Mouse (Mus musculus): ENCODE data around the gene Lix1. TPM values are rescaled to one million over a fixed set of nuclear protein-coding genes. Genes with fewer than 3 reads are reported as not detected.
A peak's percentile ranks its signal among the peaks of the same experiment; 100 is the strongest.

The Lix1 gene
- polyA plus RNA-seq, 1 experiment from 2014 or later = 4.1 TPM

GRCm38 (mm10) chr17:17438576-17439191, 36.2 kb downstream of the Lix1 start:
- Histone ChIP-seq H3K4me3 (ENCODE audit: low read length) (no peak overlapping the region), H3K4me2 (replicated peaks; ENCODE audit: low read depth, low read length) (no peak overlapping the region), H3K9me3 (ENCODE audit: low read length) (no peaks in the 10 kb centered on the region), H3K27ac (ENCODE audit: low read length) (no peak overlapping the region), H3K27me3 (ENCODE audit: insufficient read depth, low read length) (no peaks in the 10 kb centered on the region), H3K36me3 (ENCODE audit: insufficient read depth, low read length) (no peaks in the 10 kb centered on the region), H3K4me1 (ENCODE audit: insufficient read depth, low read length) (0 out of 2 replicates have a peak, but pooled peaks cover 6% of the 10 kb centered on the region), H3K9ac (replicated peaks; ENCODE audit: low read length) (no peak overlapping the region)
- ATAC-seq (ENCODE audit: low FRiP score, low TSS enrichment) = no peak

GRCm38 (mm10) chr17:17441876-17442498, 39.5 kb downstream of the Lix1 start:
- H3K4me1 ChIP-seq (ENCODE audit: insufficient read depth, low read length) = 0 out of 2 replicates have a peak, but pooled peaks cover 6% of the 10 kb centered on the region
- H3K9me3 ChIP-seq (ENCODE audit: low read length) = no peaks in the 10 kb centered on the region
- no peak overlapping the region for H3K9ac ChIP-seq (replicated peaks; ENCODE audit: low read length)
- no peaks in the 10 kb centered on the region for H3K27me3 ChIP-seq (ENCODE audit: insufficient read depth, low read length)
- no peak overlapping the region for H3K4me3 ChIP-seq (ENCODE audit: low read length)
- peak overlapping the region; percentile 59; the same call in 1 of the 2 replicates for H3K27ac ChIP-seq (ENCODE audit: low read length)
- no peaks in the 10 kb centered on the region for H3K36me3 ChIP-seq (ENCODE audit: insufficient read depth, low read length)
- no peak overlapping the region for H3K4me2 ChIP-seq (replicated peaks; ENCODE audit: low read depth, low read length)
- ATAC-seq (ENCODE audit: low FRiP score, low TSS enrichment) = peak; percentile 94
- WGBS = 17% methylated on average over 4 of the region's 4 CpGs

GRCm38 (mm10) chr17:17444297-17444886, 41.9 kb downstream of the Lix1 start:
- Histone ChIP-seq H3K27me3 (ENCODE audit: insufficient read depth, low read length) (no peaks in the 10 kb centered on the region), H3K36me3 (ENCODE audit: insufficient read depth, low read length) (no peaks in the 10 kb centered on the region), H3K9me3 (ENCODE audit: low read length) (no peaks in the 10 kb centered on the region), H3K4me1 (ENCODE audit: insufficient read depth, low read length) (peaks cover 15% of the 10 kb centered on the region), H3K9ac (replicated peaks; ENCODE audit: low read length) (no peak overlapping the region), H3K4me2 (replicated peaks; ENCODE audit: low read depth, low read length) (no peak overlapping the region), H3K4me3 (ENCODE audit: low read length) (no peak overlapping the region), H3K27ac (ENCODE audit: low read length) (0 out of 2 replicates have a peak overlapping the region, but pooled peaks have one; percentile 14)
- ATAC-seq (ENCODE audit: low FRiP score, low TSS enrichment) = no peak
- 75% methylated on average over 3 of the region's 3 CpGs for WGBS

GRCm38 (mm10) chr17:17446683-17447082, 44.2 kb downstream of the Lix1 start:
- Histone ChIP-seq H3K9ac (replicated peaks; ENCODE audit: low read length) (no peak overlapping the region), H3K4me1 (ENCODE audit: insufficient read depth, low read length) (peaks cover 18% of the 10 kb centered on the region), H3K27ac (ENCODE audit: low read length) (no peak overlapping the region), H3K36me3 (ENCODE audit: insufficient read depth, low read length) (no peaks in the 10 kb centered on the region), H3K27me3 (ENCODE audit: insufficient read depth, low read length) (no peaks in the 10 kb centered on the region), H3K9me3 (ENCODE audit: low read length) (no peaks in the 10 kb centered on the region), H3K4me3 (ENCODE audit: low read length) (no peak overlapping the region), H3K4me2 (replicated peaks; ENCODE audit: low read depth, low read length) (no peak overlapping the region)
- no peak for ATAC-seq (ENCODE audit: low FRiP score, low TSS enrichment)
- 91% methylated on average over 3 of the region's 3 CpGs for WGBS

- H3K4me2 ChIP-seq (replicated peaks; ENCODE audit: low read depth, low read length) = no peak overlapping the region
- H3K9me3 ChIP-seq (ENCODE audit: low read length) = no peaks in the 10 kb centered on the region
- no peaks in the 10 kb centered on the region for H3K36me3 ChIP-seq (ENCODE audit: insufficient read depth, low read length)
- no peak overlapping the region for H3K27ac ChIP-seq (ENCODE audit: low read length)
- no peak for ATAC-seq (ENCODE audit: low FRiP score, low TSS enrichment)
- H3K4me3 ChIP-seq (ENCODE audit: low read length) = no peak overlapping the region
- H3K27me3 ChIP-seq (ENCODE audit: insufficient read depth, low read length) = no peaks in the 10 kb centered on the region
- H3K4me1 ChIP-seq (ENCODE audit: insufficient read depth, low read length) = peaks cover 13% of the 10 kb centered on the region
- WGBS = 59% methylated on average over 5 of the region's 5 CpGs
- no peak overlapping the region for H3K9ac ChIP-seq (replicated peaks; ENCODE audit: low read length)
Observed at GRCm38 (mm10) chr17:17447821-17448220, 45.3 kb downstream of the Lix1 start.

GRCm38 (mm10) chr17:17448737-17449440, 46.4 kb downstream of the Lix1 start:
- Histone ChIP-seq H3K4me3 (ENCODE audit: low read length) (peak overlapping the region; percentile 46), H3K9me3 (ENCODE audit: low read length) (no peaks in the 10 kb centered on the region), H3K27me3 (ENCODE audit: insufficient read depth, low read length) (no peaks in the 10 kb centered on the region), H3K4me1 (ENCODE audit: insufficient read depth, low read length) (peaks cover 13% of the 10 kb centered on the region), H3K36me3 (ENCODE audit: insufficient read depth, low read length) (no peaks in the 10 kb centered on the region), H3K9ac (replicated peaks; ENCODE audit: low read length) (peak overlapping the region; percentile 70), H3K4me2 (replicated peaks; ENCODE audit: low read depth, low read length) (peak overlapping the region; percentile 74), H3K27ac (ENCODE audit: low read length) (peak overlapping the region; percentile 83)
- 2% methylated on average over 17 of the region's 17 CpGs for WGBS
- ATAC-seq (ENCODE audit: low FRiP score, low TSS enrichment) = peak; percentile 96

DNA sequence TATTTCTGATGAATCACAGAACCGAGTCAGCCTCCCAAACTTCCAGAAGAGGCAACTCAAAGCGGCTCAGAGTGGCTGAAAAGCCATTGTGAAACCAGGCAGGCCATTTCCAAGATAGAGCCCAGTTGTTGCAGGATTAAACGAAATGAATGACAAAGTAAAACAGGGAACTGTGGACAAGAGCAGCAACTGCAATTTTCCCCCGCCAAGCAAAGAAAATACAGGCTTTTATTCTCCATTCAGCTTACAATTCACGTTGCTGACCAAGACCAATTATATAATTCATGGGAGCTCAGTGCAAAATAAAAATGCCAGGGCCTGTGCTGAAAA, 46.9 kb downstream of the Lix1 start:
- H3K4me3 ChIP-seq (ENCODE audit: low read length) = peak overlapping the region; percentile 46
- peak overlapping the region; percentile 4; the same call in 1 of the 2 replicates for H3K27ac ChIP-seq (ENCODE audit: low read length)

DNA sequence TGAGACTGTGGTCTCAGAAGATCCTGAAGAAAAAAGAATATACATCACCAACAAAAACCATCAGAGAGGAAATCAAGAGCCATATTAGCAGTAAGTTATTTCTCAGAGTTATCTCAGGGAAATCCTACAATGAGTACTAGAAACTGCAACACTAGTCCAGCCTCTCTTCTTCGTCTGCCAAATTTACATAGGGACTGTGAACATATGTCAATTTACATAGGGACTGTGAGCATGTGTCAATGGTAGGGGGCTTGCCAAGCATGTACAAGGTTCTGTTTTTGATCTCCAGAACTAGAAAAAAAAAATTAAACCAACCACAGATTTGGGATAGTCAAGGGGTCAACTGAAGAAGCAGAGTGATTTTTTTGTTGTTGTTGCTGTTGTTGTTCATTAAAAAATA, 48.6 kb downstream of the Lix1 start:
- Histone ChIP-seq H3K36me3 (ENCODE audit: insufficient read depth, low read length) (no peaks in the 10 kb centered on the region), H3K9me3 (ENCODE audit: low read length) (no peaks in the 10 kb centered on the region), H3K27me3 (ENCODE audit: insufficient read depth, low read length) (no peaks in the 10 kb centered on the region), H3K27ac (ENCODE audit: low read length) (no peak overlapping the region), H3K4me2 (replicated peaks; ENCODE audit: low read depth, low read length) (no peak overlapping the region), H3K4me1 (ENCODE audit: insufficient read depth, low read length) (peaks cover 13% of the 10 kb centered on the region), H3K9ac (replicated peaks; ENCODE audit: low read length) (no peak overlapping the region), H3K4me3 (ENCODE audit: low read length) (no peak overlapping the region)
- ATAC-seq (ENCODE audit: low FRiP score, low TSS enrichment) = no peak
- WGBS = 84% methylated on average over 1 of the region's 1 CpGs

More for the DNA sequence above, 46.9 kb downstream of the Lix1 start:
- peaks cover 13% of the 10 kb centered on the region for H3K4me1 ChIP-seq (ENCODE audit: insufficient read depth, low read length)
- H3K36me3 ChIP-seq (ENCODE audit: insufficient read depth, low read length) = no peaks in the 10 kb centered on the region
- H3K9ac ChIP-seq (replicated peaks; ENCODE audit: low read length) = peak overlapping the region; percentile 33; the same call in 1 of the 2 replicates
- H3K4me2 ChIP-seq (replicated peaks; ENCODE audit: low read depth, low read length) = peak overlapping the region; percentile 74
- 15% methylated on average over 5 of the region's 5 CpGs for WGBS
- no peaks in the 10 kb centered on the region for H3K9me3 ChIP-seq (ENCODE audit: low read length)
- ATAC-seq (ENCODE audit: low FRiP score, low TSS enrichment) = no peak
- no peaks in the 10 kb centered on the region for H3K27me3 ChIP-seq (ENCODE audit: insufficient read depth, low read length)

DNA sequence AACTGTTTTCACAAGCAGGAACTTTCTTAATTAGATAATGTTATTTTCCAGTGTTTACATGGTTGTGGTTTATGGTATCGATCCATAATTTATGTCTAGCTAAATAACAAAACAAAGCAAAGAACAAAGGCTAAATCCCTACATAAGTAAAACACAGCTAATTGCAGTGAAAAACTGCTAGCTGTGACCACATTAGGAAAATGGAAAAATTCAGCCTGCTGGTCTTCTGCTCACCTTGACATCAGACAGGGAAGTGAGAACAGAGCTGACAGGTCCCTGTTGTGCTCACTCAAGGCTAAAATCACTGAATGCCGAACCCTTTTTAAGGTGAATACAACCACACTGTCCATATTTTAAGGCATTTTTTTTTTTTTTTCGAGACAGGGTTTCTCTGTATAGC, 50.1 kb downstream of the Lix1 start:
- Histone ChIP-seq H3K4me2 (replicated peaks; ENCODE audit: low read depth, low read length) (no peak overlapping the region), H3K36me3 (ENCODE audit: insufficient read depth, low read length) (no peaks in the 10 kb centered on the region), H3K27me3 (ENCODE audit: insufficient read depth, low read length) (no peaks in the 10 kb centered on the region), H3K4me3 (ENCODE audit: low read length) (no peak overlapping the region), H3K4me1 (ENCODE audit: insufficient read depth, low read length) (peaks cover 13% of the 10 kb centered on the region), H3K9me3 (ENCODE audit: low read length) (no peaks in the 10 kb centered on the region), H3K27ac (ENCODE audit: low read length) (no peak overlapping the region), H3K9ac (replicated peaks; ENCODE audit: low read length) (no peak overlapping the region)
- 72% methylated on average over 3 of the region's 3 CpGs for WGBS
- no peak for ATAC-seq (ENCODE audit: low FRiP score, low TSS enrichment)
